Mouse (Mus musculus) layer of hippocampus, adult 18-20 months (tissue): Measurements from ENCODE around the gene Dhh. TPM values are rescaled to one million over a fixed set of nuclear protein-coding genes. Genes with fewer than 3 reads are reported as not detected.

Experiments used
- DNase-seq, 2 experiments: peaks; one replicate each; pipeline ENCODE4 v3.0.0; 2022; ENCODE audit warnings: low spot score in 2 of 2
- total RNA-seq, 2 experiments: library from RNA; stranded (reverse); gene quantifications; 2 replicates each; pipeline ENCODE4 v1.2.3; 2021

Gene Dhh
- total RNA-seq, 2 experiments from 2014 or later, result 0.08 to 0.15 TPM

DNA sequence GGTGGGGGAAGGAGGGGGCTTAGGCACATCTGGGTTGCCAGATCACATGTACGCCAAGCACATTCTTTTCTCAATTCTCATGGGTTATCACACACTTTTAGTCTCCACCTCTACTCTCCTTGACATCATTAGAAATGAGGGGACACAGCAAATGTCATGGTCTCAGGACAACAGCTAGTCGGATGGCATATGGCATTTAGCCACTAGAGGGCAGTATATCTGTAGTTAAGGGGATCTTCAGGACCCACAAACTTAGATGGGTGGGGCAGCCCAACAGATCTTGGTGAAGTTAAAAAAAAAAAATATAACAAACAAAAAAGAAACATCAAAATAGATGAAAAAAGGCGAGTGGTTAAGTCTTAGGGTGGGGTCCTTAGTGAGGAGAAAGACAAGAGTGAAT lies 21.0 kb downstream of the Dhh start:
- peak in 1 of 2 experiments; percentile 73 for DNase-seq

DNA sequence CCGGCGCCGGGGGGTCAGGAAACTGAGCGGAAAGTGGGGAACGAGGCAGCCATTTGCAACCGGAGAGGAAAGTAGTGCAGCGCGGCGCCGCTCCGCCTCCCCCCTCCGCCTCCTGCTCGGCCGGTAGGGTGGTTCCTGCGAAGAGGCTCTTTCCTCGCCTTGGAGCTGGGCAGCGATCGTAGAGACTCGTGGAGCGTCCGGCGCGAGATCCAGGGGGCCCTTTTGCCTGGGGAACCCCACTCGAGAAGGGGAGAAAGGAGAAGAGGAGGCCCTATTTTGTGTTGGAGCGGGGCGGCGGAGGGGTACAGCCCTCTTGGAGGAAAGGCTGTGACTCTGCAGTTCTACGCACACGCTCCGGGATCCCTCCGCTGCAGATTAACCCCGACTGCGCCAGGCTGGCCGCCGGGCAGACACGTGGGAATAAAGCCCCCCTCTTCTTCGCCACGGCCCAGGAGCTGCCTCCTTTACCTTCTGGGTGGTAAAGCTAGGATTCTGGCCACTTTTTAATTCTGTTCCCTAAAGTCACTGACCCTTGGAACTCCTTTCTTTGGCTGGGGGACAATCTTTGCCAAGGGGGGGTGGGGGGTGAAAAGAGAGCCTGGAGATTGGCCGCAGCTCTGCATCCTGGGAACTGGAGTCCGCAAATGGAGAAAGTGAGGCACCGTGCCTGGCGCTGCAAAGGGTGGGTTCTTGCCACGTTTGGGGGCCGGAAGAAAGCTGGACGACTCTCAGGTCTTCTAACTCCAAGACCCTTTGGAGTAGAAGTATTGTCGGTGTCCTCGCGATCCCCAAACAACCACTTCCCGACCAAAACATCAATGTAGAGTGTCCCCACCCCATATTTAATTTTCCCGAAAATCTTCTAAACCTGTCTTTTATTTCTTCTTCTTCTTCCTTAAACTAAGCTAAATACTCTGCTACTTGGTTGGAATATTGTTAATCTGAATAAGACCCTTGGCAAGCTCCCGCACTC lies 26.1 kb downstream of the Dhh start:
- peak; percentile 91 to 96 for DNase-seq

DNA sequence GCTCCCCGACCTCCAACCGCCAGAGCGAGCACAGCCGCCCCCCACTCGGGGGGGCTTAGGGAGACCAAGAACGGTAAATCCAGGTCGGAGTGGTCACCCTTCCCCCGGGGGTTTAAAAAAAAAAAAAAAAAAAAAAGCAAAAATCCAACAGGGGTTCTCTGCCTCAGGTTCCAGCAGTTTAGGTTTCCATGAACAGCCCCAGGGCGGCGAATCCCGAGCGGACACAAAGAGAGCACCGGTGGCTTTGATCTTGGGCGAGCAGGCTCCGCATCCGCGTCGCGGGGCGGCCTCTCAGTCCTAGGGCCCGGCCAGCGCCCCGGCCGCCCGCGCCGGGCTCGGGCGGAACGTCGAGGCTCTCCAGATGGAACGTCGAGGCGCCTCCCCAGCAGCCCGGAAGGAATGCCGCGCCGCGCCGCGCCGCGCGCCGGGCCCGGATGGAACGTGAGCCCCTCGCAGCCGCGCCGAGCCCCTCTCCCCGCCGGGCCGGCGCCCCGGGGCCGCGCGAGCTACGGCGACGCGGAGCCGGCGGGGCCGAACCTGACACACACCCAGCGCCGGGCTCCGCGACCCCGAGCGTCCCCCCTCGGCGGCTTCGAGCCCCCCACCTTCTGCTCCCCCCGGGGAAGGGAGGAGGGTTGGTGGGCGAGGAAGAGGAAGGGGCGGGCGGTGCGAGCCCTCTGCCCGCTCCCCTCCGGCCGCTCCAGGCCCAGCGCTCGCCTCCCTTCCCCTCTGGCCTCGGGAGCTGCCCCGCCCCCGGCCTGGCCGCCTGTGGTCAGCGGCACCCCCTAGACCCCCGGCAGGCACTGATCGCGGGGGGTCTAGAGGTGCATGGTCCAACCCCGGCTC lies 27.0 kb downstream of the Dhh start, which contains the start of gene Kmt2d:
Kmt2d (minus strand) TSS at position 135 of the 846 bp plus-strand sequence.
- peak in 1 of 2 experiments; percentile 45 for DNase-seq

DNA sequence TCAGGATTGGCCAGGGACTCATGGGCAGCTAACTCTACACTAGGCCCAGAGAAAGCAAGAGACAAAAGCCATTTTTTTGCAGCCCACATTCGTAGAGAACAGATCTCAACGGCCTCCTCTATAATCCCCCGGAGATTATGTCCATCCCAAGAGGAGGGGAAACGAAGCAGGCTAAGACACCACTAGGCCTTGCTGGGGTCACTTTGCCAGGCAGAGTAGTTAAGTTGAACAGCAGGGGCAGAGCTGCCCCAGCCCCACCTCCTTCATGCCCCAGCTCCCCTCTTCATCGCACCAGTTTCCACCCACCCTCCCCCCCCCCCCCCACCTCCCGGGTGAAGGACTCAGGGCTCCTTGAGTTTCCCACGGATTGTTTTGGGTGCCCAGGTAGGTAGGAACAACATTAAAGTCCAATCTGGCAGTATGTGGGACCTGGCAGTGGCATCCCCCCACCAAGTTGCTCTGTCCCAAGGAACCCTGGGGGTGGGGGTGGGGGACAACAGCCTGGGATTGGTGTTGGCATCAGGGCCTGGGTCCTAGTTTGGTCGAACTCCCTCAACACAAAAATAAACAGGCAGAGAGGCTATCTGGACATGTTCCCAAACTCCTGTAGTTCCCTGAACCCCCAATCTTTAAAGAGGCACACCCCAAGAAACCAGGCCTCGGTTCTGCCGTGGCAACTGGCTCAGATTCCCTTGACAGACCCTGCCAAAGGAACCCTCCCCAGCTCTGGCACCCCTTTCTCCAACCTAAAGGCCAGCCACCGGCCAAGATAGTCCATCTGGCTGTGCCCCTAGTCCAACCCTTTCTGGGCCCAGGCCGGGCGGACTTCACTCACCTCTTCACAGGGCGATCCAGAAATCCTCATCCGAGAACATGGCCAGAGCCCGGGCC lies 27.9 kb downstream of the Dhh start:
- DNase-seq, result no peak

DNA sequence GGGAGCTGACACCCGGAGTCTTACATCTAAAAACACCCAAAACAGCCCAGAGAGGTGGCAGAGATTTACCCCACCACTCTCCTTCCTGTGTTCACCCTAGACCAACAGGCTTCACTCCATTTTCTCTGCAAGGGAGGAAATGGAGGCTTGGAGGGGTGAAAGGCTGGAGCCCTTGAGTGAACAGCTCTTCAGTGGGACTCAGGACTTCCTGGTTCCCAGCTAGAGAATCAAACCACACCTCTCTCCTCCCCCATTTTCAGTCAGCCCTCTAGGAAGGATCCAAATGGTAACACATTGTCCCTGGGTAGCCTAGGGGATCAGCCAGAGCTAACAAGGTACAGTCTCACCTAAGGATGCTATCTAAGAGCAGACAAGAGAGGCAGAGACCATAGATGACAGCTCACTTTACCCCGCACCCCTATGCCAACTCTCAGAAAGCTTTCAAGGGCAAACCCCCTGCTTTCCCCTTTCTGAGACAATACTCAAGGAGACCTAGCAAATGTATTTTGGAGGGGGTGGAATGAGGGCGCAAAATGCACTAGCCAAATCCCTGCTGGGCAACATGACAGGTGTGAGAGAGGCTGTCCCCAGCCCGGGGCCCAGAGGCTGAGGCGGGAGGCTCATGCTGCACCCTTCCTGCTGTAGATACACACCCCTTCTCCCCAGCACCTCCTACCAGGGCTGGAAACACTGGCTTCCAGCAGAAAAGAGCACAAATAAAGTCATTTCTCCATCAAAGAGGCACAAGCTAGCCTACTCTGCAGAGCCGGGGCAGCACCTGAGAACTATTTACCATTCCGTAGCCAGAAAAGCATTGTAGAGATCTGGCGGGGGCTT lies 28.8 kb downstream of the Dhh start:
- no peak for DNase-seq

DNA sequence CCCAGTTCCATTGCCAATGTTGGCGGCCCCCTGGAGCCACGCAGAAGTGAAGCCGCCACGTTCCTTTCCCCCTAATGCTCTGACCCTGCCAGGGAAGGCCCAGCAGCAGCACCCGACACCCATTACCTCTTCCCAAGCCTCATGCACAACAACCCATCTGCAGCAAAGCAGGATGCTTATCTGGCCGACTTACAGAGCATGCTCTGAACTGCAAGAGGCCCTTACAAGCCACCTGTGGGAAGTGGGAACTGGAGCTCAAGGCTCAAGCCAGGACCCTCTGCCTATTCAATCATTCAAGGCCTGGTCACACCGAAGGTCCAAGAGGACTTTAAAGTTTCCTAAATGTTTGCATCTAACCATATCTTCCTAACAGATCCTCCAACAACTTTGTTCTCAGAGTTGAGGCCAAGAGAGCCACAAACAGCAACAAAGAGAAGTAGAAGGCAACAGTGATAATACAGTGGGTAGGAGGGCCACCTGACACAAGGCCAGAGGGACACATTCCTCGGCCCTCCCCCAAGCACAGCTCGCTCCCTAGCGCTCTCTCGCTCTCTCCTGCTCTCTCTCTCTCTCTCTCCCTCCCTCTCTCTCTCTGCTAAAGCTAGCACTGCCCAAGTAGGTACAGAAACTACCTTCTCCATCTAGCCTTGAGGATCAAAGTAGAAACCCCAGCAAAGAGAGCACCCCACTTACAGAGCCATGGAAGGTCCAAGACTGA lies 29.8 kb downstream of the Dhh start:
- DNase-seq, result no peak

DNA sequence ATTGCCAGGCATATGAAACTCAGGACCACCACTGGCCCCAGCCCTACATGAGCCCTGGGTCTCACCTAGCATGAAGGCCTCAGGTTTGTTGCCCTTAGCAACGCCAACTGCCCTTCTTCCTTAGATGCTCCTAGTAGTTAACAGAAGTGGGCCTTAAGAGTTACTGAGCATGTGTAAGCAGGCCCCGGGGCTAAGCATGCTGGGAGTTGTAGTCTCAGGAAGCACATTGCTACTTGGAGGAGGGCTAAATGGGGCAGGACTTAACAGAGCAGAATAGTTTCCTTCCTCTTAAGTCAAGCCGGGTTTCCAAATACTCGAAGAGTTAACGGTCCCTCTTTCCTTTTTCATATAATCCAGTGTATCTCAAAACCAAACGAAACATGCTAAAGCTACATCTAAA lies 31.0 kb downstream of the Dhh start:
- DNase-seq, result peak in 1 of 2 experiments; percentile 65

DNA sequence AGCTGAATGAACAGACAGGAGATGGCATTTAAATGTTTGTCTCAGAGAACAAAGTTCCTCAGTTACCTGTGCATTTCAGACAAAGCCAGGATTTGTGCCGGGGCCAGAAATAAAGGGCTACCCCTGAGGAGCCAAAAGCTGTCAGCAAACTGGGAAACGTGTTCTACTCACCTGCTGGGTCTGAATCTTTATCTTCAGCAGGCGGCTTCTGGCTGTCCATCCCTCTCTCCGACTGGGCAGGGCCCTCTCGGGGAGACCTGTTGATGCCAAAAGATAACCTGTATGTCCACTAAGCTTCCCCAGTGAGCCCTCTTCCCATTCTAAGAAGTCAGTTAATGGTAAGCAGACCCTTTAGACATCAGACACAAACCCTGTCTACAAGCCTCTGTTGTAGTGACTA lies 31.8 kb downstream of the Dhh start:
- no peak for DNase-seq

DNA sequence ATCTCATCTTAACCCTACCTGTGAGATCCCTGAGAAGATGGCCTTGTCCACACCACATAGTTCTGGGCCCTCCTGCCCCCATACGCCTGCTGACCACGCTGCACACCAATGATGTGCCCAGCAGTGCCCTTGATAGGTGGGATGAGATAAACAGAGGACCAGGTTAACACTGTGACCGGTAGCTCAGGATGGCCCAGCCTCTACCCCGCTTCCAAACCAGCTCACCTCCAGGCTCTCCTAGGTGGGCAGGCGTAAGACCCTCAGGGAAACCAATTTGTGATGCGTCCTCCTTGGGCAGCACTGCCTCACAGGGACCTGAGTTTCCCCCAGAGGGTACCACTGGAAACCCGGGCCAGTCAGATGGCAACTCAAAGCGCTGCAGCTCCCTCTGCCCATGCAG lies 32.6 kb downstream of the Dhh start:
- DNase-seq, result no peak

DNA sequence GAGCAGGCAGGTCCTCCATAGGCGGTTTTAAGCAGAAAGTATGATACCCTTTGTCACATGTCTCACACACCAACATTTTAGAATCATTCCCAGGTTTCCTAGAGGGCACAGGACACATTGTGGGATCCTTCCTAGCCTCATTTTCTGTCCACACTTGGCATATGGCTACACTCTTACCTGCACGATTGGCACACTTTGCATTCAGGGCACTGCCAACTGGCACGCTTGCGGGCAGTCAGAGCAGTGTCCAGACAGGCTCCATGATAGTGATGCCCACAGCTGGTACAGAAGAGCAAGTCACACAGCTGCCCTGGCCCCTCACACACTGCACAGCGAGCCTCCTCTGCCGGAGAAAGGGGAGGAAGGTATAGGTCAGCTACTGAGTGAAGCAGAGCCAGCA lies 33.4 kb downstream of the Dhh start:
- DNase-seq, result no peak

DNA sequence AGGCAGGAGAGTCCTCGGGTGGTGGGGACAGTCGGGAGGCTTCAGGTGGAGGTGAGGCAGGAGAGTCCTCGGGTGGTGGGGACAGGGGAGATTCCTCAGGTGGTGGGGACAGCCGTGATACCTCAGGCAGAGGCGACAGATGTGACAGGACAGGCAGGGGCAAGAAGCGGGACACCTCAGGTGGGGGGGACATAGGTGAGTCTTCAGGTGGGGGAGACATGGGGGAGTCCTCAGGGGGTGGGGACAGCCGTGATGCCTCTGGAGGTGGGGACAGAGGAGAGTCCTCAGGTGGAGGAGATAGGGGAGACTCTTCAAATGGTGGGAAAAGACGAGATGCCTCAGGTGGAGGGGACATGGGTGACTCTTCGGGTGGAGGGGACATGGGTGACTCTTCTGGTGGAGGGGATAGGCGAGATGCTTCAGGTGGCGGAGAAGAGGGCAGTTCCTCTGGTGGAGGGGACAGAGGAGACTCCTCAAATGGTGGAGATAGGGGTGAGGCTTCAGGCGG lies 34.8 kb downstream of the Dhh start:
- DNase-seq, result no peak

DNA sequence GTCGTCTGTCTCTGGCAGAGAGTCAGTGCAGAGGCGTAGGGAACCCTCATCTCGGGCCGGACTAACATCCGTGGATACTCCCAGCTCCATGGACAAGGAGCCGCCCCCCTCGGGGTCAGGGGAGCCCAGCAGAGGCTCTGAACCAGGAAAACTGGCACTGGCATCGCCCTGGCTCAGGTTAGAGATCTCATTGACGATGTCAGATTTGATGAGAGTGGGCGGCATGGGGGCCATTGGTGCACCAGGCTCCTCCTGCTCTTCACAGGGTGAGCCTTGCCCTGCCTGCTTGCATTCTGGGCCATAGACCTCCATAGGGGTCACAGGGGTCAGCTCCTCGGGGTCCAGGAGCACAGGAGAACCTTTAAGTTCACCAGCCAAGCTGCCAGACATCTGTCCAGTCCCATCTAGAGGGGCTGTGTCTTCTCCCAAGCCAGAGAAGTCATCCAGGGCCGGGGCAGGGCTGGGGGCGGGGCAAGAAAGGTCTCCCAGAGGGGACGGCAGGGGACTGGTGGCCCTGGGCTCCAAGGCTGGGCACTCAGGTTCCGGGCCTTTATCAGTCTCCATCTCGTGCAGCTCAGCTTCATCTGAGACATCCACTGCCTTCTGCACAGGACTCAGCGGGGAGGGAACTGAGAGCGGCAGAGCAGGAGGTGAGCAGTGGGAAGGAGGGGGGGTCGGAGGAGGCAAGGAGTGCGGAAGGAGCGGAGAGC lies 36.5 kb downstream of the Dhh start:
- DNase-seq, result no peak

DNA sequence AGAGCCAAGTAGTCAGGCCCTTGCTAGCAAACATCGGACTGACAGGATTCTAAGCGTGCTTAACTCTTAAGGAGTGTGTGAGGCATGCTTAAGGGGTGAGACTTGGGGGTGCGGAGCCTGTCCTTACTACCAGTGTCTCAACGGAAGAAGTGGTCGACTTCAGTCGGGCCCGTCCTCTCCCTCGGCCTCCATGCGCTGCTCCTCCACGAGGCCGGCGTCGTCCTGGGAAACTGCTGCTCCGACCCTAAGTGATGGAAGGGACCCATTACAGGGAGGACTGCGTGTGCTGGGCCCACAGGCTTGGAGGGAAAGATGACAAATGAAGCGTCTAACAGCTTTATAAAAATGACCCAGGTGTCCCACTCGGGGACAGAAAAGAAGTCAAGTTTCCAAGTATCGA lies 37.4 kb downstream of the Dhh start:
- DNase-seq, result no peak

DNA sequence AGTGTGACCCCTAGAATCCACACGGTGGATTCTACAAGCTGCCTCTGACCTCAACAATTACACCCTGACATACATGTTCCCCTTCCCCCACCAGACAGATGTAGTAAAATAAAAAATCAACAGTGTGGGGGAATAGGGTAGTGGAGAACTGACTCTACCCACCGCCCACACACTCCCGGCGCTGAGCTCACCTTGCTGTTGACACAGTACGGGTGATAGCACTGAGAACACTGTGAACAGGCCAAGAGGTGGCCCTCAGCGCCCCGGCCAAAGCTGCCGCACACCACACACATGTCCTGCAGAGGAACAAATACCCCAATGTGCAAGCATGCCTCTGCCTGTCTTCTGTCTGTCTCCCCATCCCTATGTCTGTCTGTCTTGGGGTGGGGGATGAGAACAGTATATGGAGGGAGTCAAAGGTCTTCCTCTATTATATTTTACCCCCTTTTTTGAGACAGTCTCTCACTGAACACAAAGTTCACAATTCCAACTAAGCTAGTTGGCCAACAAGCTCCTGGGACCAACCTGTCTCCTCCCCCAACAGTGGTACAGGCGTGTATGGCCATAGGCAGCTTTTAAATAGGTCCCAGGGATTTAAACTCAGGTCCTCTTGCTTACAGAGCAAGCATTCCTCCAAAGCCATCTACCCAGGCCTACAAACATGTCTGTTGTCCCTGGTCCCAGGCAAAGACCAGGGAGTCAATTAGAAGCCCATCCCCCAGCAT lies 38.9 kb downstream of the Dhh start:
- no peak for DNase-seq

DNA sequence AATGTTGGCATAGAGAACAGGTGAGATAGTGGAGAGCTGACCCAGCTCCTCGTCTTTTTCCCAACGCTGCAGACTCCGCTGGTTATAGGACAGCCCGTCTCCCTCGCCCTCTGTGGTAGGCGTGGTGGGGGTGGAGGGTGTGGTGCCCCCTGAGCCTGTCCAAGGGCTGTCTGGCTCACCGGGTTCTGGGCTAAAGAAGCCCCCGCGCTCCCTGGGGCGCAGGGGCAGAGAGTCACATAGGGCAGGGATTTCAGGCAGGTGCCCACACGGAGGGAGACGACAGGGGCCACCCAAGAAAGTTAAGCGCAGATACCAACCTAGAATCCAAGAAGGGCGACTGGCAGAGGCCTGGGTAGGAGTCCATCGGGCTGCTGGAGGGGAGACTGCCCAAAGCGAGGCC lies 44.1 kb downstream of the Dhh start:
- no peak for DNase-seq

DNA sequence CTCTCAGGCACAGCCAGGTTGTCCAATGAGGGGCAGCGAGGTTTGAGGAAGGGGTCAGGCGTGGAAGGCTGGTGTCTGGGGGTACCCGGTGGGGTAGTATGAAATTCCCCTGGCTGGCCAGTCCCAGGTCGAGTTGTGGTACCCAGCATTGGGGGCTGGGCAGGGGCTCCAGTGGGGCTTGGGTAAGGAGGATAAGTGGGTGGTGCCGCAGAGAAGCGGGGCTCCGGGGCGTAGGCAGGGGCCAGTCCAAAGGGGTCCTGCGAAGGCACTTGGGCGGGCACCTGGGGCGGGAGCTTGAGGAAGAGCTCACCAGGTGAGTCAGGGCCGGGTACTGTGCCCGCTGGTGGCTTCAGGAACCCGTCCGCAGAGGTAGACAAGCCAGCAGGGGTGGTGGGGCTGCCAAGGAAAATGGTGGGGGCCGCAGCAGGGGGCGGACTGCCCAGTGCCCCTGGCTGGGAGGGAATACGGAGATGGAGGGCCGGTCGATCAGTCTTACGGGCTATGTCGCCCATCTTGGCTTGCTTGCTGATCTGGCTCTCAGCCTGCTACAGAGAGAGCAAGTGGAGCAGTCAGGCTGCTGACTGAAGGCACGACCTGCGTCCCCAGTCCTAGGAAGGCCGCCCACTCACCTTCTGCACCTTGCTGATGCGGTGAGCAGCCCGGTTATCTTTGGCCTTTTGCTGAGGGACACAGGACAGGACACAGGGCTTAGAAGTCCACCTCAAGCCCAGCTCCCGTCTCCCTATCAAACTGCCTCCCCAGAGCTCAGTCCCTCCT lies 45.0 kb downstream of the Dhh start:
- no peak for DNase-seq

DNA sequence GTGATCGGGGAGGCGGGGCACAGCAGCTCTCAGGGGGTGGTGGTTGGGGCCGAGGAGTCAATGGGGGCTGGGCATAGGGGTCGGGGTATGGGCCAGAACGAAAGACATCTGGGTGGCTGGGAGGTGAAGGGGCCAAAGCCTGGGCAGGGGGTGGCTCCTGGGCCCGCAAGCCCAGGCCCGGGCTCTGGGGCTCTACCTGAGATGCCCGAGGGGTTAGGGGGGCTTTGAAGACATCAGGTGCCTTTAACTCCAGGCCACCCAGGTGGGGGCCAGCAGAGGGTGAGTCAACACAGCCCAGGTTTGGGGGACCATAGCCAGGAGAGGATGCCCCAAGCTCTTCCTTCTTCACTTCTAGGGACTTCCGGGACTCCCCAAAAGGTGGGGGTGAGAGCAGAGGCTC lies 45.6 kb downstream of the Dhh start:
- no peak for DNase-seq
